Mouse (Mus musculus) lung, postnatal 25 days (tissue): ENCODE measurements at regions not wholly inside any gene's neighbourhood (a gene's known extent, or its start where the extent isn't known, plus 50 kb on each side); places are given as distances from the start of the nearest gene placed in this dataset.

ENCODE experiments used
- DNase-seq: peaks from one replicate; pipeline ENCODE4 v3.0.0; 2022; ENCODE audit warnings: low spot score

DNA sequence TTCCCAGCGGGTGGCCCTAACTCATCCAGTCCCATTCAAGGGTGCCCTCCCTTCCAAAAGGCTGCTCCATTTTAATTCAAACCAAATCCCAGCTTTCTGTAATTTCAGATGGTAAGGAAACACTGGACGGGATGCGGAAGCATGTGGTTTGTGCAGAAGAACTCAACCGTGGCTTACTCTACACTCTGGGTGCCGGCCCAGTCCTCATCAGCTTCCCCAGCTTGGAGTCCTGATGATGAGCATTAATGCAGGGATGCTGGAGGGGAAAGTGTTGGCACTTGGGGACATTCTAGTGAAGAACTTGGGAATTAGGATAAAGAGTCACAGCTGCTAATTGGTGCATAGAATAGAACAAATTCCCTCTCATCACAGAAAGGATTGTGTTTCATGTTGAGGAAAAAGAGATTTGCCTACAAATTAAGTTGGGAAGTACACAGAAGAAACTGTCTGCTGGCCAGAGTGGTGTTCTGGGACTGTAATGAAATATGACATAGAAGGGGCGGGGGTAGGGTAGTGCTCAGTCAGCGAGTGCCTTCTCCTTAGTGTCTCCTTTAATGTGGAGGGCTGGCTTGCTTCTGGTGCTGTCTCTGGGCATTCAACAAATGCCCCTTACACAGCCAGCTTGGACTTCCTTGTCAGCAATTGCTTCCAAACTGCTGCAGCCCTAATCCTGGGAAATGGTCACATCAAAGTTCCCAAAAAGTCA is 285.0 kb upstream of the Bmper start:
- no peak for DNase-seq

DNA sequence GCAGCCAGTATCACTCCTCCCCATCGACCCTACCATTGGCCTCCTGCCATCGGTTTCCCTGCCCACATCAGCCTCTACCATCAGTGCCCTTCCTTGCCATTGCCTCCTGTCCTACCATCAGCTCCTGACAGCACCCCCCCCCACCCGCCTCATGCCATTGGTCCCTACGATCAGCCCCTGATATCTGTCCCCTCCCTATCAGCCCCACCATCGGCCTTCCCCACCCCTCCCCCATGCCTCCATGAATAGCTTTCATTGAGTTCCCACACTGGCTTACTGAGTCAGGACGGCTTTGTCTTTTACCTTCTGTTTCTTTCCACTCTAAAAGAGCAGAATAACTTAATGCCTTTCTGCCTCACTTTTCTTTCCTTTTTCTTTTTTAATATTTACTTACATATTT is 277.9 kb upstream of the Bmper start:
- DNase-seq: no peak

DNA sequence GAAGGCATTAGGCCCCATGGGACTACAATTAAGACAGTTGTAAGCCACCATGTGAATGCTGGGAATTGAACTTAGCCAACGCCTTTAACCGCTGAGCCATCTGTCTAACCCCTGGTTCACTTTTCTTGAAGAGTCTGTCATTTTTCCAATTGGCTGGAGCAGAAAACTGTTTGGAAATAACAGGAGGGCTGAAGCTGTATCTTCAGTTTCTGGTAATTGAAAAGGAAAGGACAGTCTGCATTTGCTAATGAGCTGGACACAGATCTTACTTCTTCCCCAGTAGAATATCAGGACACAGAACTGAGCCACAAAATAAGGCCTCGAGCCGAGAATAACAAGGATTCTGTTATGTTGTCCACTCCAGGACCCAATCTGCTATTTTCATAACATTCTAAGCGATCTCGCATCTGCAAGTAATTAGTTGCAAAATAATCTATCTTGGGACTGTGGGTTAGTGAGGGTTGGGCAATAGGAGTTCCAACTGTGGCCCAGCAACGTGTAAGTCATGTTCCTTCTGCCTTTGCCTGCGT is 277.4 kb upstream of the Bmper start:
- DNase-seq: peak; percentile 16

DNA sequence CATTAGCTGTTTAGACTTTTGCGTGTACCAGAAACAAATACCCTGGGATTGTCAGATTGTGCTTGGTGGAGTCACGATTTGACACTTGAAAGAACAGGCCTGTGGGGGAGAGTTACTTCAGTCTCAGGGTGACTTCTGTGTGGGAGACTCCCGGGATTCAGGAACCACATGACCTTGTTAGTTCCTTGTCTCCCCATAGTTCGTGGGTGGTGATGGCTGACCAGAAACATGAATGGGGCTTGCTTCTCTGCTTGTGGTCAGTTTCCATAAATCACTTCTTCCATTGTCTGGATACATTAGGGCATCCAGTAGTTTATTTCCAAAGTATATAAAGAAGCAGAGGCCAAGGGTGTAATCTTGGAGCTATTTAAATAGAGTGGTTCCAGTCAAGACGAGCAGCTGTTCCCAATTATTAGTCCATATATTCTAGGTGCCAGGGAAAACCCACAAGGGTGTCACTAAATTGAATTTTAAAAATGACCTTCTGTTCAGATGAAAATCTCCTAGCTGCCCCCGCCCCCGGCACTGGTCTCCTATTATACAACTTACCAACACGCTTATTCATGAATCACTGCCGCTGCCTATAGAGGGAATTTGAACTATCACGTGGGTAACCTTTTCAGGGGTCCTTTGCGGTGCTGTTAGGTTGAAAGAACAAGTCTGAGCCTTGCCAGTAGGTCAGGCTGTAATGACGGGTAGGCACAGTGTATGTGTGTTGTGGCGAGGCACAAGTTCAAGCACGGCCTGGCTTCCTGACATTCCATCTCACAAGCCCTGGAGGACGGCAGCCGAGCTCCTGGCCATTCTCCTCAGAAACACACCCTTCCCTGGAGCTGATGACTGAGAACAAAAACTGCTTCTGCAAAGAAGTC is 270.1 kb upstream of the Bmper start:
- DNase-seq: no peak

DNA sequence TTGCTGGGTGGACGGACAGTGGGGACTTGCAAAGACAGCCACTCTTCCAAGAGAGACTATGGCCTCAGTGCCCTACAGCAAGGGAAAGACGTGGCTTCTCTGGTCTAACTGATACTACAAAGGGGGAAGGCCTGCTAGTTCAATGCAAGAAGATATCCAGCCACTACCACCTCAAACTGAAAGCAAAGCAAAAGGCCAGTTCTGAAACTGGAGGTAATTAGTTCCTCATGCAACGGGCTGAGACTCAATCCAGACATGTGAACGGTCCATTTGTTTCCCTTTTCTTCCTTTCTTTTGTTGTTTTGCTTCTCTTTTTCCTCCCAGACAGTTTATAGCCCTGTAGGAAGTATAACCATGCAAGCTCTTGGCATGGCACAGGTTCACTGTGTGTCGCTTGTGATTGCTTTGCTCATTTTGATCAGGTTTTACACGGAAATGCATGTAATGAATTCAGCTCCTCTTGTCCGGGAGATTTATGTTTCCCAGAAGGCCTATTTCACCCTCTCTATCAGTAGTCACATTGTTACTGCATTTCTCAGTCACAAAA is 260.5 kb upstream of the Bmper start:
- DNase-seq: no peak

DNA sequence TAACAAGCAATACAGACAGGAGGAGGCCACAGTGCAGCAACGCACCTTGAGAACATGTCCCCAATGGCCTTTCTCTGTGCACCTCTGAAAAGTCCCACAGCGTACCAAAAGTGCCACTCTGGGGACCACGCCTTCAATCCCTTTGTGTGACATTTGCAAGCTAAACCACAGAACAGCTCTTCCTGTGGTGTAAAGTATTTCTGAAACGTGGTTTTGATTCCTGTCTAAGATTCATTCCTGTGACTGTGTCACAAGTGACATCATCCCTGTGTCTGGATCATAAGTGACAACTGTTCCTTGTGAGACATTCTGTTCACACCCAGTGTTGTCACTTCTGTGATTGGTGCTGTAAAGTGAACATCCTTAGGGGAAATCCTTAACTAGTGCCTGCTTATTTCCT is 251.6 kb upstream of the Bmper start:
- DNase-seq: no peak

DNA sequence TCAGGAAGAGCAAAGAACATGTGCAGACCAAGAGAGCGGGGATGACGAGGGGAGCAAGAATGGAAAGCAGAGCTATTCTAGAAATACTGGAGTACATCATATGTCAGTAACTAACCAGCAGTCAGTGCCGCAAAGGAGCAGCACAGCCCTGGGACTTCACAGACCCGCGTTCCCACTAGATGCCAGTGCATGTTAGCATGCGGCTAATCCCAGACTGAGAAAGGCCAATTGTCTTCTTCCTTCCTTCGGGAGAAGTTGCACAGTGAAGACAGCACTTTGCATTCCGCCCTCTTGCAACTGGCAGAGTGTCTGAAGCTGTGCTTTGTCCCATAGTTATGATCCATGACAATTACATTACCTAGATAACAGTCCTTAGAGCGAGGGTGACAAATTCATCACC is 246.1 kb upstream of the Bmper start:
- no peak for DNase-seq

DNA sequence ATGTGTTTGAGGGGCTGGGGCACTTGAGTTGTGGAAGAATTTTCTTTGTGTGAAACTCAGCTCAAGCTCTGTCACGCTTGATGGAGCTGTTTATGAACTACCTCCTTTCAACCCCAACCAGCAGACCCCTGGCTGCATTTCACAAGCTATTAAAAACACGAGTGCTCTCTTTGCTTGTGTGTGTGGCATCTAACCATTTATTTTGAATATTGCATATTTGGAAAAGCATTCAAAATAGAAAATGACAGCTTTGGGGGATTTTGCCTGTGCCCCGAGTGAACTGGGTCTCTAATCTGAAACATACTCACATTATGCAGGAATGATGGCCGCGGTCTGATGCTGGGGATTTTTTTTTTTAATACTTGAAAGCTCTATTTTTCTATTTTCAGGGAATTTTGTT is 243.2 kb upstream of the Bmper start:
- no peak for DNase-seq

DNA sequence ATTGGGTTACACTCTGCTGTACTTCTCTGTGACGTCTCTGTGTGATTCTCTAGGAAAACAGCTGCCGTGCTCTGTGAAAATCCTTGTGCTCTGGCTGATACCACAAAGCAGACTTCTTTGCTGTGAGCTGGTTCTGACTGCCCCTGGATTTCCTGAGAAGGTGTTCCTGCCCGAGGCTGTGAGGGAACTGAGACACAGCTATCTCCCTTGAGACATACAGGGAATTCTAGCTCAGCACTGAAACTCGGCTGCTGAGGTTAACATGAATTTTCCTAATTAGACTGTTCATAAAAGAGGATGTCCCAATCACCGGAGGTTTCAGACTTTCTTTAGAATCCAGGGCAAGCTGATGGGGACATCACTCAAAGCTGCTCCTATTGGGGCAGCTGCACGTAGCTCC is 233.4 kb upstream of the Bmper start:
- DNase-seq: no peak

DNA sequence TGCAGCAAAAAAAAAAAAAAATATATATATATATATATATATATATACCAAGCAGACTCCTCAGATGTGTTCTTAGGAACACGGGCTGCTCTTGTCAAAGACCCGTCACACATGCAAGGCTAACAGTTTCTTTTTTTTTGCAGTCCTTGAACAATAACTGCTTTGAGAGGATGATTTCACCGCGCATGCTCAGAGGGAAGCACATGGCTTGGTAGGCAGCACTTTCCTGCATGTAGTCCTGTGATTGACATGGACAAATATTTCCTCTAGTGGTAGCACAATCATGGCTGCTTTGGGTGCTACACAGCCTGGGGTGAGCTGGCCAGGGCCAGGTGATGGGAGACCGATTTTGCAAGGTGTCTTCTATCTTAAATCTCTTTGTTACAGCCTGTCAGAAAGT is 229.3 kb upstream of the Bmper start:
- DNase-seq: no peak

DNA sequence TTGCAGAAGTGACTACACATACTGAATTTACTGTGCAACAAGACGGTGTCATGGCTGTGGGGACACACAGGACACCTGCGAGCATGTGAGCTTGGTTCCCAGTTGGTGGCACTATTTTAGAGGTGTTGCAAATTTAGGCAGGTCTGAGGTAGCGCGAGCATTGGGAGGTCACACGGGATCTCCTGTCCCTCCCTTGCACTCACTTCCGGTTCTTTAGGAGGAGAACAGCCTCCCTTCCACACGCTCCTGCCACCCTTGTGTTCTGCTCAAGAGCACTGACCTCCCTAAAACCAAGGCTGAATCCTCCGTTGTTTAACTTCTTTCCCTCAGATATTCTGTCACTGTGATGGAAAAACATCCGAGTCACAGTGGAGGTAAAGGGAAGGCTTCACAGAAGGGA is 227.3 kb upstream of the Bmper start:
- no peak for DNase-seq

DNA sequence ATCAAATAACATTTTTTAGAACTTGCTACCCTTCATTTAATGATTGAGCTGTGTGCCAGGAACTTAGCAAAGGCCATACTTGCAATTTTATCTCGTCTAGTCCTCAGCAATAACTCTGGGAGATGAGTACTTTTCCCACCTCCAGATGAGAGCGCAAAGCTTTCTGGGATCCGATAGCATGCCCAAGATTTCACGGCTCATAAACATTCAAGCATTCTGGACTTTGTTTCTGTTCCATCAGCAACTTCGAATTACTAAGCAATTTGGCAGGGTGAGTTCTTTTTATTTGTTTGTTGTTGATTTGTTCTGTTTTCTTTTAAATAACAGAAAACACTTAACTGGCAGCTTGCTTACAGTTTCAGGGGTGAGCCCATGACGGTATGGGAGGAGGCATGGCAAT is 224.6 kb upstream of the Bmper start:
- no peak for DNase-seq

DNA sequence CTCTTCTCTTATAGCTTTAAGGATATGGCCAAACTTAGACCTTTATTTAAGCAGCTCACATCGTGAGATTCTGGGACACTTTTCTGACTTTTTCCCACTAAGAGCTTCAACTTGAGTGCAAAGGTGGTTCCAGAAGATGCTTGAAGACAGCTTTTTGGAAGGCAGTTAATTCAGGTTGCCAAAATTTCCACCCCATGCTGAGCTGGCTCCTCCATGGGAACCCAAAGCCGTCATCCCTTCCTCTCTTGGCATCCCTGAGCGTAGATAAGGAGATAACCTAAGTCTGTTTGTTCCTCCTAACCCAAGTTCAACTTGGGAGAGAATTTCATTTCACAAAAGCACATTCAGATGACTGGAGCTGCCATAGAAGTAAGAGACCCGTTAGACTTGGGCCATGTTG is 223.7 kb upstream of the Bmper start:
- no peak for DNase-seq

DNA sequence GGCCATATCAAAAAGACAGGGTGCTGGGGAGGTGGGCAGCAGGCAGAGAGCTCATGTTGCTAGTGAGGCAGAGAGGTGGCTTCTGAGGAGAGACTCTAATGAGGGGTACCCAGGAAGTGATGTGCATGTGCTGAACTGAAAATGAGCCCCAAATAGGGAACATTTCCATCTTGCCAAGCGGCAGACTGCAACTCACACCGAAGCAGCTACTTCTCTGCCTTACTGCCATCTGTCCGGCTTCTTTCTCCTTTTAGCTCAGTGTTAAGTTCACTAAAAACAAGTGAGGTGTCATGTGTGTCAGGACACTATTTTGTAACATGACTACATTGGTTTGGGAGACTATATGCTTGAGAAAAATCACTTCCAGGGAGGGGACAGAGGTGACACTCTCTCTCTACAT is 222.7 kb upstream of the Bmper start:
- DNase-seq: no peak

DNA sequence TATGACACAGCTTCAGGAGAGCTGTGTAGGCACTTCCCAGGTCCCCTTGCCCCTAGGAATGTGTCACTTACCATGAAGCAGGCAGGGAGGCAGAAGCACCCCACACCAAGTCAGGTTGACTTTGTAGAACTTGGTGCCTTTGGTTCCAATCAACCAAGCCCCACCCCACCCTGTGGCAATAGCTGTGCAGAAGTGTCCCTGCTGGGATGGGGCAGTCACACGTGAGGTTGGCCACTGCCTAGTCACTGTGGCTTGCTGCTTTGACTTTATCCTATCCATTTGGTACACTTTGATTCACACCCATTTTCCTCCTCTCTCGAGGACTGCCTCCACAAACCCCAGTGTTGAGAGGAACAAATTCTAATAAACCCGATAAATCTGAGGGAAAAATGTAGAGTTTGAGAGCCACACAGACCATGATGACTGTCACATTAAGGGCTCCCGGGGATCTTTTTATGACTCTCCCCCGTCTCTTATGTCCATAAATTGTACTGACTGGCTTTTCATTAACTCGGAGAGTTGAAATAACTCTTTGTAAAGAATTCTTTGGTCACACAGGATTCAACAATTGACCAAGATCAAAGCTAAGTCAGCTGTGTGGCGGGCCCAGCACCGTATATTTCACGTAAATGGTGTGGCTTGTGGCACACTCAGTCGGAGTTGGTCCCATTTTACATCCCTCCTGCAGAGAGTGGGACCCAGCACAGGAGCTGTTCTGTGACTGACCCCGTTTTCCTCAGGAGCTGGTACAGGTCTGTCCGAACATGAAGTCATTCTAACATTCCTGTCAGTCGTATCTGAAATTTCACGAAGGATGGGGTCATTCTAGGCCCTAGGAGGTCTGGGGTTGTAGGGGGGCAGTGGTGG is 219.4 kb upstream of the Bmper start:
- DNase-seq: no peak

DNA sequence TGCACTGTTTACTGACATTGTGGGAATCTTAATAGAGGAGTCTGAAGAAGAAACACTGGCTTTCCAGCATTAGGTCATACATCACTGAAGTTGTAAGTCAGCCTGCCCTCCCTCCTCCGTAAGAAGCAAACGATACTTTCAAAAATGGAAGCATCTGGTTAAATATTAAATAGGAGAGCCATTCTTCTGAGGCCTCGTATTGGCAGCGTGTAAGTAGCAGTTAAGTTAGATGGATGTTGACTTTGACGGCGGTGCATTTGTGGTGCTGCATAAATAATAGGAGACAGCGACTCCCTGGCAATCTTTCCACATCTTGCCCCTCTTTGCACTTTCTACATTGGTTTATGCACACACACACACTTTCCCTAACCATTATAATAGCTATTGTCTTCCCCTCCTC is 217.9 kb upstream of the Bmper start:
- no peak for DNase-seq

DNA sequence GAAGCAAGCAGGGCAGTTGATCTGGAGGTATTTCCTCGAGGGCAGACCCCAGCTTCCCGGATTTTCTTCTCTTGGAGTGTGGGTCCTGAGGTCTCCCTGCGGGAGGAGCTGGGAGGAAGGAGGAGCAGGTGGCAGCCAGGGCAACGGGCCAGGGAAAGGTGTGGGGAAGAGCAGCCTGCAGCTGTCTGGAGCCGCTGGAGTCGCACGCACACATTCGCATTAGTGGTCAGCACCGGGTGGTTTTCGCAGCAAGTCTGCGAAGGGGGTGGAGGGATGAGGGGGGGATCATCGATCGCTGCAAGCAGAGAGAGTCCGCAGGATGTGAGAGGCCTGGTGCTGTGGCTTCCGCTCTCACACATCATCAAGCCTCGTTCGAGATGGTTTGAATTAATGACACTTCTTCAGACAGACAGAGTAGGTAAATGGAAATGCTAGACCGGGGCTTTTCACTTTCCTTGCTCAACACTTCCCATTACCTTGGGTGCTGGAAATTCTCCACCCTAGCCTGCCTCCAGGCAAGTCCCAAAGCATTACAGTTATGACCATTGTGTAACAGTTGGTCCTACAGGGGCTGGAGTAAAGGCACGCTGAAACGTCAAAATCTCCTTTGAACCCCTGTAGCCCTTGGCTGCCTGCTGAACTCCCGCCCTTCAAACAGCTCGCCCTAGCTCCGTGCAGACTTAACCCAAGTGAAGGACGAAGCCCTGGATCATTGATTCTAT is 213.3 kb upstream of the Bmper start:
- DNase-seq: no peak

DNA sequence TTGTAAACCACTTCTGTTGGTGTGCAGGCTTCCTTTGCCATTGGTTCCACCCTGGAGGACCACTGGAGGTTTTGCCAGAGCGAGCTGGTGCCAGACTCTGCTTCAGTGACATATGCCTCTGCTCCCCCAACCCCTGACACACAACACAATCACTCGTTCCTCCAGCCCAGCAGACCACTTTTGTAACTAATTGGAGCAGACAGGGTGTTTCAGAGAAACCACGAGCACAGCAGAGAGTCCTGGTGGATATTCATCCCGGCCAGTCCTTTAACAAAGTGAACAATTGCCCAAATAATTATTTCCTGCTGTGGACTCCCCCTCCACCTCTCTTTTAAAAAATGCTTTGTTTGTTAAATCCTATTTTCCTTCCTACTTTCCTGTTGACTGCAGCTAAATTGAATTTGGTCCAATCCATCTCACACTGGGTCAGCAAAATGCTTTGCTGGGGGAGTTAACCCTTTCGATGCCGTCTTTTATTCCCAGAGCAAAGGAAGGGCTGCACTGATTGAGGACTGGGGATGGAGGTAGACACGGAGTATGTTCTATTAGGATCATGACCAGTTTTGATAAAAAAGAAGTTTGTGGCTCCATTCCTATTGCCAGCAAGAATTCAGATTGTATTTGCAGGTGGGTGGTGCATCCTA is 211.4 kb upstream of the Bmper start:
- no peak for DNase-seq

DNA sequence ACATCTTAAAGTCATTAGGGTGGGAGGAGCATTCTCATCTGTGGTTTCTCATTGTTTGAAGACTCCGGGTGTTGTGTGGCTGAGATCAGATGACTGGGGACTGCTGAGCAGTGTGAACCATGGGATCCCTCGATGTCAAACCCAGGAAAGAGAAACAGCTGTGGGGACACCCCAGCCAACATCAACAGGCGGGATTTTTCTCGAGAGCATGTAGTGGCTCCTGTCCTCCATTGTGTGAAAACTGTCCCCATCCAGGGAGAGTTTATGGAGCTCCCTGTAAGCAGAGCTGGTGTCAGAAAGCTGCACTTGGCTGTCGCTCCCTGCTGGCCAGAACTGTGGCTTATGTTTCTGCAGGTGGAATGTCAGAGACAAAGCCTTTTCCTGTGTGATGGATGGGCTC is 210.7 kb upstream of the Bmper start:
- no peak for DNase-seq

DNA sequence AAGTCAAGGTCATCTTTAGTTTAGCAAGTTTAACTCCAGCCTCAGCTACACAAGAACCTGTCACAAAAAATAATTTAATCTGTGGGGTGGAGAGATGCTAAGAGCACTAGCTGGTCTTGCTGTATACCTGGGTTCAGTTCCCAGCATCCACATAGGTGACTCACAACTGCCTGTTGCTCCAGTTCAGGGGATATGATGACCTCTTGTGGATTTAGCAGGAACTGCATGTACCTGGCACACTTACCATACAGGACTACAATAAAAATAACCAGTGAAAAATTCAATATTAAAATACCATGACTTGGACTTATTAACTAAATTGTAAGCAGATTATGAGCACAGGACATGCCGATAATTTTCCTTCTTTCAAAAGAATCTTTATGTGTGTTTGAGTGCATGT is 206.1 kb upstream of the Bmper start:
- DNase-seq: no peak

DNA sequence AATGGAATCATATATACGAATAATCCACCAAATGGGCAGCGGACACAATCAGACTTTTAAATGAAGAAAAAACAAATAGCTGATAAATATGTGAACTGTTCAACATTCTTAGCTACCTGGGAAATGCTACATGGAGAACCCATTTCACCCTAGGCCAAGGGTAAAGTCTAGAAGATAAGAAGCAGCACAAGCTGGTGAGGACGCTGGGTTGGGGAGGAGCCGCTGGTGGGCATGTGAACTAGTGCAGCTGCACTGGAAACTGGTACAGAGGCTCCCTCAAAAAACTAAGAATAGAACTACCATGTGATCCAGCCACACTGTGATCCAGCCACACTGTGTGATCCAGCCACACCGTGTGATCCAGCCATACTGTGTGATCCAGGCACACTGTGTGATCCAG is 198.8 kb upstream of the Bmper start:
- no peak for DNase-seq
